Mouse (Mus musculus) MEL (cell line): ENCODE data around the gene Bnc2. TPM values are rescaled to one million over a fixed set of nuclear protein-coding genes. Genes with fewer than 3 reads are reported as not detected.

Experiments
- DNase-seq: peaks from one replicate; pipeline ENCODE4 v3.0.0; 2011; ENCODE audit warnings: low read depth, low spot score
- H3K27ac ChIP-seq: 2 replicates; pipeline ENCODE4 v1.5.1; 2012; ENCODE audit warnings: low read depth, mild to moderate bottlenecking, control low read depth, low read length, moderate library complexity; ENCODE audit not compliant: control insufficient read depth
- H3K27me3 ChIP-seq, 2 experiments: fragments of 150-350 bp in 1 of 2; sonication (generic) in 1 of 2; 2 replicates each; pipeline ENCODE4 v1.6.1; 2012; ENCODE audit warnings: low read length in 2 of 2, mild to moderate bottlenecking in 2 of 2, improper control_type of control experiment in 1 of 2, moderate library complexity in 1 of 2; ENCODE audit not compliant: insufficient read depth in 2 of 2, control insufficient read depth in 1 of 2
- H3K36me3 ChIP-seq, 2 experiments: 2 replicates each; pipeline ENCODE4 v1.6.1; 2012 to 2014; ENCODE audit warnings: low read length in 2 of 2, improper control_type of control experiment in 1 of 2, inconsistent platforms in 1 of 2, mild to moderate bottlenecking in 1 of 2; ENCODE audit not compliant: insufficient read depth in 2 of 2, control insufficient read depth in 1 of 2
- H3K4me1 ChIP-seq, 2 experiments: fragments of 150-350 bp in 1 of 2; sonication (generic) in 1 of 2; 2 replicates each; pipeline ENCODE4 v1.6.1; 2012; ENCODE audit warnings: low read length in 2 of 2, improper control_type of control experiment in 1 of 2, mild to moderate bottlenecking in 1 of 2; ENCODE audit not compliant: insufficient read depth in 2 of 2, control insufficient read depth in 1 of 2
- H3K4me3 ChIP-seq, 2 experiments: fragments of 150-350 bp in 1 of 2; sonication (generic) in 1 of 2; 2 replicates each; pipeline ENCODE4 v1.5.1; 2012; ENCODE audit warnings: low read depth in 2 of 2, low read length in 2 of 2, mild to moderate bottlenecking in 2 of 2, moderate library complexity in 2 of 2, control low read depth in 1 of 2, improper control_type of control experiment in 1 of 2; ENCODE audit not compliant: control insufficient read depth in 1 of 2, insufficient read depth in 1 of 2
- H3K79me2 ChIP-seq: 2 replicates; pipeline ENCODE4 v1.6.1; 2012; ENCODE audit warnings: mild to moderate bottlenecking, low read length, moderate library complexity; ENCODE audit not compliant: control insufficient read depth, poor library complexity, insufficient read depth
- H3K9ac ChIP-seq: 2 replicates; pipeline ENCODE4 v1.6.1; 2012; ENCODE audit warnings: low read depth, mild to moderate bottlenecking, control low read depth, low read length, moderate library complexity; ENCODE audit not compliant: control insufficient read depth, poor library complexity, severe bottlenecking
- H3K9me3 ChIP-seq: fragments of 150-350 bp; sonication (generic); replicated peaks from 2 replicates; pipeline ENCODE4 v1.6.1; 2012; ENCODE audit warnings: mild to moderate bottlenecking, low read length, improper control_type of control experiment, moderate library complexity; ENCODE audit not compliant: insufficient read depth
- BHLHE40 ChIP-seq: IDR thresholded peaks from 2 replicates; pipeline ENCODE4 v1.6.1; 2012; ENCODE audit warnings: low read depth, mild to moderate bottlenecking, inconsistent platforms, low read length, improper control_type of control experiment, borderline replicate concordance
- CHD1 ChIP-seq: IDR thresholded peaks from 2 replicates; pipeline ENCODE4 v1.6.1; 2012; ENCODE audit warnings: low read depth, mild to moderate bottlenecking, inconsistent platforms, low read length, improper control_type of control experiment
- CTCF ChIP-seq, 3 experiments: IDR thresholded peaks in 2 of 3; conservative IDR thresholded peaks in 1 of 3; 2 replicates each; pipeline ENCODE4 v1.5.1; 2011 to 2012; ENCODE audit warnings: low read length in 3 of 3, low read depth in 2 of 3, mild to moderate bottlenecking in 2 of 3, improper control_type of control experiment in 1 of 3, inconsistent platforms in 1 of 3, mixed read lengths in 1 of 3, moderate library complexity in 1 of 3; ENCODE audit not compliant: control insufficient read depth in 1 of 3, insufficient read depth in 1 of 3, poor library complexity in 1 of 3, severe bottlenecking in 1 of 3
- ELF1 ChIP-seq: IDR thresholded peaks from 2 replicates; pipeline ENCODE4 v1.6.1; 2014; ENCODE audit warnings: low read depth, mild to moderate bottlenecking, inconsistent platforms, low read length, improper control_type of control experiment, moderate library complexity
- EP300 ChIP-seq, 2 experiments: IDR thresholded peaks; 2 replicates each; pipeline ENCODE4 v1.6.1; 2011; ENCODE audit warnings: improper control_type of control experiment in 2 of 2, low read length in 2 of 2, low read depth in 1 of 2, mild to moderate bottlenecking in 1 of 2
- GATA1 ChIP-seq: IDR thresholded peaks from 2 replicates; pipeline ENCODE4 v1.6.1; 2011; ENCODE audit warnings: low read depth, low read length, improper control_type of control experiment
- JUND ChIP-seq: IDR thresholded peaks from 2 replicates; pipeline ENCODE4 v1.6.1; 2011; ENCODE audit warnings: low read depth, mild to moderate bottlenecking, improper control_type of control experiment, low read length
- MAFK ChIP-seq: IDR thresholded peaks from 2 replicates; pipeline ENCODE4 v1.6.1; 2011; ENCODE audit warnings: low read depth, mild to moderate bottlenecking, low read length, improper control_type of control experiment, borderline replicate concordance
- MAX ChIP-seq: IDR thresholded peaks from 2 replicates; pipeline ENCODE4 v1.6.1; 2011; ENCODE audit warnings: low read length, improper control_type of control experiment
- MXI1 ChIP-seq: IDR thresholded peaks from 2 replicates; pipeline ENCODE4 v1.6.1; 2011; ENCODE audit warnings: mild to moderate bottlenecking, low read depth, low read length, improper control_type of control experiment
- MYB ChIP-seq: IDR thresholded peaks from 2 replicates; pipeline ENCODE4 v1.6.1; 2011; ENCODE audit warnings: mild to moderate bottlenecking, low read depth, low read length, improper control_type of control experiment
- MYC ChIP-seq: IDR thresholded peaks from 2 replicates; pipeline ENCODE4 v1.6.1; 2011; ENCODE audit warnings: low read depth, mild to moderate bottlenecking, low read length, improper control_type of control experiment, moderate library complexity
- NRF1 ChIP-seq: IDR thresholded peaks from 2 replicates; pipeline ENCODE4 v1.6.1; 2014; ENCODE audit warnings: low read depth, mild to moderate bottlenecking, inconsistent platforms, low read length, improper control_type of control experiment, moderate library complexity; ENCODE audit not compliant: poor library complexity, insufficient read depth, severe bottlenecking
- POLR2AphosphoS2 ChIP-seq: IDR thresholded peaks from 2 replicates; pipeline ENCODE4 v1.6.1; 2011; ENCODE audit warnings: low read length, improper control_type of control experiment
- SIN3A ChIP-seq: IDR thresholded peaks from 2 replicates; pipeline ENCODE4 v1.6.1; 2012; ENCODE audit warnings: low read length, improper control_type of control experiment, inconsistent platforms
- SMC3 ChIP-seq: IDR thresholded peaks from 2 replicates; pipeline ENCODE4 v1.6.1; 2011; ENCODE audit warnings: low read depth, low read length, improper control_type of control experiment
- TAL1 ChIP-seq: IDR thresholded peaks from 2 replicates; pipeline ENCODE4 v1.6.1; 2012; ENCODE audit warnings: mild to moderate bottlenecking, inconsistent platforms, low read length, moderate library complexity, mixed read lengths
- TBP ChIP-seq: IDR thresholded peaks from 2 replicates; pipeline ENCODE4 v1.8.0; 2011; ENCODE audit warnings: low read depth, low read length, improper control_type of control experiment
- USF1 ChIP-seq: IDR thresholded peaks from 2 replicates; pipeline ENCODE4 v1.6.1; 2014; ENCODE audit warnings: low read depth, mild to moderate bottlenecking, inconsistent platforms, low read length, improper control_type of control experiment, moderate library complexity
- USF2 ChIP-seq, 2 experiments: IDR thresholded peaks; 2 replicates each; pipeline ENCODE4 v1.6.1; 2011 to 2012; ENCODE audit warnings: improper control_type of control experiment in 2 of 2, low read length in 2 of 2, borderline replicate concordance in 1 of 2, inconsistent platforms in 1 of 2, low read depth in 1 of 2, mild to moderate bottlenecking in 1 of 2; ENCODE audit not compliant: insufficient read depth in 1 of 2
- ZKSCAN1 ChIP-seq: IDR thresholded peaks from 2 replicates; pipeline ENCODE4 v1.6.1; 2012; ENCODE audit warnings: low read depth, mild to moderate bottlenecking, inconsistent platforms, low read length, improper control_type of control experiment, moderate library complexity
- ZMIZ1 ChIP-seq: IDR thresholded peaks from 2 replicates; pipeline ENCODE4 v1.6.1; 2012; ENCODE audit warnings: low read depth, mild to moderate bottlenecking, inconsistent platforms, low read length, improper control_type of control experiment, moderate library complexity
- polyA plus RNA-seq, 2 experiments: library from polyadenylated mRNA; stranded (reverse) in 1 of 2; unstranded in 1 of 2; fragments of >175 nt in 1 of 2; fragments of >200 nt in 1 of 2; gene quantifications; 2 replicates each; pipeline versions ENCODE4 v1.2.1 to v1.2.4; 2012; ENCODE audit warnings: low replicate concordance in 2 of 2, low read depth in 1 of 2; ENCODE audit not compliant: insufficient read length in 2 of 2, insufficient read depth in 1 of 2, missing spikeins in 1 of 2
- total RNA-seq: library from RNA; depleted of rRNA; stranded (reverse); fragments of 300-350 nt; gene quantifications from 2 replicates; pipeline ENCODE4 v1.2.3, GENCODE M21; 2012

Bnc2 gene
- total and polyA plus RNA-seq, 3 experiments, result not detected

DNA sequence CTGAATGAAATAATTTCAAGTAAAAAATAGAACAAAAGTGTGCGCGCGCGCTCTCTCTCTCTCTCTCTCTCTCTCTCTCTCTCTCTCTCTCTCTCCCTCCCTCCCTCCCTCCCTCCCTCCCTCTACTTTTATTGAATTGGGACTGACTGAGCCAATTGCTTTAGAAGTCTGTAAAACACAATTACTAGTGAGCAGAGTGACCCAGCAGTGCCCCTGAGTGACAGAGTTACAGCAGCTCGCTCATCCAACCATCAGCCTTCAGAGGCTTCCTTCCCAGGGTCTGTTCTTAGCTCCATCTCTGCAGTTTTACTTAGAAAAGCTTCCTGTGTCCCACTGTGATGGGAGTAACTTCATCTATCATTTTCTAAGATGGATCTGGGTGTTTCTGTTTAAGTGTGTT is 389.9 kb downstream of the Bnc2 start:
- Histone ChIP-seq H3K9ac (no peak overlapping the region), H3K36me3 (no peaks in the 10 kb centered on the region), H3K4me1 (no peaks in the 10 kb centered on the region), H3K27ac (no peak overlapping the region), H3K79me2 (no peaks in the 10 kb centered on the region), H3K9me3 (no peaks in the 10 kb centered on the region), H3K27me3 (no peaks in the 10 kb centered on the region), H3K4me3 (no peak overlapping the region)
- no peak for TF ChIP-seq CHD1
- TF ChIP-seq CTCF (IDR thresholded peaks at IDR 0.05 in 2 of 3, conservative IDR thresholded peaks at IDR 0.05 in 1 of 3; ENCODE audit: control insufficient read depth in 1 of 3, insufficient read depth in 1 of 3, low read depth in 2 of 3, low read length in 3 of 3, poor library complexity in 1 of 3, severe bottlenecking in 1 of 3), result no peak
- no peak for TF ChIP-seq MAX
- TF ChIP-seq TBP, result no peak
- TF ChIP-seq MAFK, result no peak
- no peak for TF ChIP-seq MXI1
- TF ChIP-seq TAL1, result no peak
- no peak for TF ChIP-seq NRF1
- TF ChIP-seq SIN3A, result no peak
- no peak for TF ChIP-seq SMC3
- TF ChIP-seq BHLHE40, result no peak
- no peak for DNase-seq

GRCm38 (mm10) chr4:84282651-84283050 is 392.4 kb downstream of the Bnc2 start:
- Histone ChIP-seq H3K4me1 (no peaks in the 10 kb centered on the region), H3K27ac (no peak overlapping the region), H3K27me3 (no peaks in the 10 kb centered on the region), H3K36me3 (no peaks in the 10 kb centered on the region), H3K79me2 (no peaks in the 10 kb centered on the region), H3K9me3 (no peaks in the 10 kb centered on the region), H3K9ac (no peak overlapping the region), H3K4me3 (no peak overlapping the region)
- TF ChIP-seq EP300 (IDR thresholded peaks at IDR 0.05; ENCODE audit: low read depth in 1 of 2, low read length in 2 of 2) (no peak), TBP (no peak), POLR2AphosphoS2 (no peak), MAFK (no peak), MYC (no peak), MYB (no peak), USF2 (IDR thresholded peaks at IDR 0.05; ENCODE audit: borderline replicate concordance in 1 of 2, insufficient read depth in 1 of 2, low read depth in 1 of 2, low read length in 2 of 2) (no peak), JUND (no peak), ZMIZ1 (no peak), MAX (no peak), TAL1 (no peak), ELF1 (no peak), GATA1 (no peak), ZKSCAN1 (no peak), SIN3A (no peak), CHD1 (no peak), USF1 (no peak)
- no peak for DNase-seq
